Mouse (Mus musculus): Measurements from ENCODE around the gene Isl1. TPM values are rescaled to one million over a fixed set of nuclear protein-coding genes. Genes with fewer than 3 reads are reported as not detected.

Isl1 gene
- total RNA-seq (2021), result under 1 TPM; 0.10 to 0.48 TPM

DNA sequence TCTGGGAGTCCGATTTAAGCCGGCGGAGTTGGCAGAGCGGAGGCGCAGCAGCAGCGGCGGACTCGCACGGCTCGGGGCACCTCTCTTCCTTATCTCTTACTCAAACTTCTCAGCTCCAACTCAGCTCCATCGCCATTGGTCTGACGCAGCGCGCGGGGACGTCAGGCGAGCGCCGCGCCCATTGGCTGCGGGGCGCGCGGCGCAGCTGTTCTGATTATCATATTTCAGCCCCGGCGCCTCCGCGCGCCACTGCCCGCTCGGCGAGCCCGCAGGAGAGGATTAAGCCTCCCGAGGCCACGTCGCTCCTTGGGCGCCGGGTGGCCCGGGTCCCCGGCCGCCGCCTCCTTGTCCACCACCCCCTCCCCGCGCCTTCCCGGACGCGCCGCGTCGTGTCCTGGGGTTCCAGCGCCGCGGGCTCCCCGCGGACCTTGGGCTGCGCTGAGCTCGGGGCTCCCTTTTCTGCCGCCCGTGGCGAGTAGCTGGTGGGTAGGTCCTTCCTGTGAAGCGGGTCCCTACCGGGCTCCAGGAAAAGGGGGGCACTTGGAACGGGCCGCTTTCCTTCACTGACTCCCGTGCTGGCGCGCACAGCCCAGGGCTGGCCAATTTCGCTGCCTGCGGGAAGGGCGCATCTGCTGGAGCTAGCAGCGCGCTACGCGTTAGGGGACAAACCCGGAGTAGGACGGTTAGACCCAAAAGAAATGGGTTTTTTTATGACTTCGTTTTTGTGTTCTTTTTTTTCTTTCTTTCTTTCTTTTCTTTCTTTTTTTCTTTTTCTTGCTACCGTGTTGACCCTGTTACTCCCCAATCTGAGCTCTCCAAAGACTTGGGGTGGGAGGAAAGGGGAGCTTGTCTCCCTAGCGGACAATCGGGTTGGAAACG lies at the start of gene Isl1:
Gene Isl1, minus strand, starts transcription at position 106 of the 879 bp plus-strand sequence.
- peak; percentile 20 for DNase-seq (ENCODE audit: low spot score)
- intact Hi-C loops (cut with DNase I), result loop anchor here (10.0 kb wide), 1 partner anchor 395 kb away; no protein-coding TSS in a partner anchor

DNA sequence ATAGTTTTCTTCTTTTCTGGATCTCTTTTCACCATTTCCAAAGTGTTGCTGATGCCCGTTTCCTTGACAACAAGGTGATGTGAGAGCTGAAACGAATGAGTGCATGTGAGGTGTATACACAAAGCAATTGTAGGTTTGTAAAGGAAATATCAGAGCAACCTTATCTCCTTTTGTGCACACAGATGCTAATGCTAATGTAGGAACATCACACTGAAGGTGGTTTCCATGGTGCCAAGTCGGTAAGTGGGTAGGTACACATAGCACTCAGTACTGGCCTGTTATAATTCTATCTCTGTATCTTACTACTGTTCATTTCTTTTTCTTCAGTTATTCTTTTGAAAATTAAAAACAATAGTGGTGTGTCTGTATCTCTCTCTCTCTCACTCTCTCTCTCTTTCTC lies 26.3 kb upstream of the Isl1 start:
- intact Hi-C loops (cut with DNase I), result no loop called here
- no peak for DNase-seq (ENCODE audit: low spot score)

DNA sequence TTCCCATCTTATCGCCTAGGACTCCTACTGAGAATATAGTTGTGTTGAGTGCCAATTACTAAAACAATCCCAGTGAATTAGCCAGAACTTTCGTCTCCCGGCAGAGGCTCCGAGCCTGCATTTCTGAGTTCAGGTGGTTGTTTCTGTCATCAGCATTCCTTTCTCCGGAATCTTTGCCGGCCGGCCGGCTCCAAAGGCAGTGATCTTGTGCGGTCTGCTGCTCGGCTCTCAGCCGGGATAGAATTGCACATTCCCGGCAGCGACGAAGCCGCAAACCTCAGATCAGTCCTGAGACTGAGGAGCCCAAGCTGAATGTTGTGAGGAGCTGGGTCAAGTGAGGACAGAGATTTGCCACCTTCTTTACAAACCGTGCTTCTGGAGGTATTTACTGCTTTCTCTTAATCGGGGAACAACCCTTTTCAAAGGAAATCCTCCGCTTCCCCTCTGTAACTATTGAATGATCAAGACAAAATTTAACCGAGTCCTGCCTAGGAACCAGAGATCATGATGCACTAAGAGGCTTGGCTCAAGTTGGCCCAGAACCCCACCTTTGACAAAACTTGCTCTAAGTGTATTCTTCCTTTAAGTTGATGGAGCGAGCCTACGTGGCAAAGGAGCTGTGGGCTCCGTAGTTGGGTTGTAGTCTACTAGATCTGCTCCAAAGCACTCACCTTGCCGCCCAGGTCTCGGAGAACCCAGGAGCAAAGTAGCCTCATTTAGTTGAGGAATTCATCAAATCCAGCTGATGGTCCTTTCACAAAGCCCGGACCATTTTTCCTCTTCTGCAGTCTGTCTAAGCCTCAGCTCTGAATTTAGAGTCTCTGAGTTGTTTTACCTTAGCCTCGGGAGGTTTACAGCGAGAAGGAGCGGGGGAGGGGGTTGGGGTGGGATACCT lies 4.4 kb upstream of the Isl1 start:
- intact Hi-C loops (cut with DNase I), result no loop called here
- DNase-seq (ENCODE audit: low spot score), result no peak

DNA sequence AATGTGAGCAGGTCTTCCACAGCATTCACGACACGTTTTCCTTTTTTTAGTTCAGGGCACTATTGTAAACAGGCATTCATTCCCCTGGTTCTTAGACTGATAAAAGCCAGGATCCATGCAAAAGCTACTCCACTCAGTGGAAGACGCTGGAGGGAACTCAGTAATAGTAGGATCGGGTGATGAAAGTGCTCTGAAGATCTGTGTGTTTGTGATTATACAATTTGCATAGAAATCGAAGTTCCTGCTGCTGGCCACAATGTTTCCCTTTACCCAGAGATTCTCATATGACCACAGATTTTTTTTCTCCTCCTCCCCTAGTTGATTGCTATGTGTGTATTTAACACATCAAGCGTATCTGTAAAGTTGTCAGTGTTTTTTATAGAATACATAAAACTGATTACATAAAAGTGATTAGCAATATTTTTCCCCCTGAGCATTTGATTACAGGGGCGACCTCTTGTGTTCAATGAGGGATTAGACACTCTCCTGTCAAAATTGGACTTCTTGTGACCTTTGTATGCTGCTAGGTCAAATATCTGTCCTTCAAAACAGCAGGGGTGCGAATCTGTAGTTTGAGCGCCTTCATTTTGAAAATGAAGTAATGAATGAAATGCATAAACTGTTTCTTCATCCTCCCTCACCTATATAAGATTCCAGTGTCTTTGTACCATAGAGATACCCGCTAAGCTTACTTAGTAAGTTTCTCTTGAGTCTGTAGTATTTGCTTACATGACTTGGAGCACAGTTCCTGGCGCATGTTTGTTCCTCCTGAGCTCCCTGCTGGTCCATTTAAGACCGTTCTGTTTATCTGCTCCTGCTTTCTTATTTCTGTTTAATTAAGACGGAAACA lies 2.6 kb upstream of the Isl1 start:
- intact Hi-C loops (cut with DNase I), result no loop called here
- DNase-seq (ENCODE audit: low spot score), result no peak

DNA sequence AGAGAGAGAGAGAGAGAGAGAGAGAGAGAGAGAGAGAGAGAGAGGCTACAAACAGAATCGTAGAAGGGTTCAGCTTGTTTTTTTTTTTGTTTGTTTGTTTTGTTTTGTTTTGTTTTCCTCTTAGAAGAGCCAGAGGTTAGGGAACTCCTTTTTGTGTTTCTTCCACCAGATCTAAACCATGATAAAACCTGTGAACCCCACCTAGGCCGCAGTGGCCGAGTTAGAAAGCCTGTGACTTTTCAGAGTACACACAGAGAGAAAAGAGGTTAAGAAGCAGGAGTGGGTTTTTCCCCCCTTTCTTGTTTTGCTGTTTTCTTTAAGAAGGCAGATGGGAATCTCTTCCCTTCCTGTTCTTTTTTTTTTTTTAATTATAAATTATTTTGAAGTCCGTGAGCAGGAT lies 1.5 kb upstream of the Isl1 start:
- intact Hi-C loops (cut with DNase I), result no loop called here

DNA sequence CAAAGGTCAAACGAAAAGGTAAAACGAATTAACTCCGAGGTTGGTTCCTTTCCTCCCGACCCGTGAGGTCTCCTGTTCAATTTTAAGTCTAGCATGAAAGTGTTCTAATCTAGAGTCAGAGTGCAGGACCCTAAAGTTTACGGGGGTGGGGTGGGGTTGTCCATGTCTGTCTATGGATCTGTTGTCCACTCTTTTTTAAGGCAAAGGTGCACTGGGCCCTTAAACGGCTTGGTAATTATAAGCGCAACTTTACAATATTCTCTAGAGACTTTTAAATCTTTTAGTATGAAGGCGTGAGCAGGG lies 925 bp upstream of the Isl1 start:
- DNase-seq (ENCODE audit: low spot score), result no peak
- intact Hi-C loops (cut with DNase I), result no loop called here

More for the DNA sequence above, 1.5 kb upstream of the Isl1 start:
- DNase-seq (ENCODE audit: low spot score), result no peak

DNA sequence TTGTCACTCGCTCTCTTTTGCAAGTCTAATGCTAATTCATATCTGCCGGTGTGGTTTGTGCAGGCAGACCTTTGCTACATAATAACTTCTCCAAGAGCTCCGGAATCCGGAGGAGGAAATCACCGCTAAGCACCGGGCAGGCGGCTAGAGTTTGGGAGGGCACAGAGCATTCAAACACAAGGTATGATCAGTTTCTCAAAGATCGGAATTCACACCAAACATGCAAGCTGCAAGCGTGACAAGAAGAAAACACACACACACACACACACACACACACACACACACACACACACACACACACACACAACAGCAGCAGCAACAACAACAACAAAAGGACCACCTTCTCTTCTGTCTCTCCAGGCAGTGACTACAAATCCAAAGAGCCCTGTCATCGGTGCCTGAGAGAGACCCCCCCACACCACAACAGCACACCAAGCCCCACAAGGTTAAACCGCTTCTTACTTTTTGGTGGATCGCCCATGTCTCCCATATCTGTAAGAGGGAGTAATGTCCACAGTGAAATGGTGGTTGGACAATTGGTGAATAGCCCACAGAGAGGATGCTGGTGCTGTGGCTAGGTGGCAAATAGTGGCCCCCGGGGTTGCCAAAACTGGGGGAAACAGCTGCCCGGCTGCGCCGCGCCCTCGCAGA lies 431 bp downstream of the Isl1 start:
- intact Hi-C loops (cut with DNase I), result loop anchor here (10.0 kb wide), 1 partner anchor 396 kb away; no protein-coding TSS in a partner anchor
- no peak for DNase-seq (ENCODE audit: low spot score)

DNA sequence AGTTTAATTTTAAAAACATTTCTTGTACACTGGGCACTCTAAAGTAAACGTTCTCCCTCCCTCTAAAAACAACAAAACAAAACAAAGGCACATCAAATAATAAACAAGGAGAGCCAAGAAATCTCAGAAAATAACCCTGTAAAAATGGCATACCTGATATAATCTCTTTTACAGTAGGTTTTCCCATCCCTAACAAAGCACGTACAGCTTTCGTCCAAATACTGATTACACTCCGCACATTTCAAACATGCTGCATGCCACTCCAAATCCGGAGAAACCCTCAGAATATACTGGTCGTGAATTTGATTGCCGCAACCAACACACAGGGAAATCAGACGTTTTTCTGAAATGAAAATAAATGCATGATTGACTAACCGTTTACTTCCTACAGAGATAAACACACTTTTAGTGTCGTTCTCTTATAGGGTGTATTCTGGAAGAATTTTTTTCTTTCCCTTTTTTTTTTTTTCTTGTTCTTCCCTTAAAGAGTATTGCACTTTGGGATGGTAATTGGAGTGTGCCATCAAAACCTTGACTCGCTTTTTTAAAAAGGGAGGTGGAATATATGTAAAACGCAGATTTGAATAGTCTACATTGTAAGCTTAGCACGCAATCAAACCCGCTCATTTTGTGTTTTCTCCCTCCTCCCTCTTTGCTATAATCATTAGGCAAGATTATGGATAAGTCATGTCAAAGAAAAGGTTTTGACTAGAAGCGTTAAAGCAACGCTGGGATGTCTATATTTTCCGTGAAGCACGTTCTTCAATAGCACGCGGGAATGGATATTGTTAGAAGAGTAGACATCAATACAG lies 1.2 kb downstream of the Isl1 start:
- intact Hi-C loops (cut with DNase I), result loop anchor here (10.0 kb wide), 1 partner anchor 396 kb away; no protein-coding TSS in a partner anchor
- DNase-seq (ENCODE audit: low spot score), result no peak

DNA sequence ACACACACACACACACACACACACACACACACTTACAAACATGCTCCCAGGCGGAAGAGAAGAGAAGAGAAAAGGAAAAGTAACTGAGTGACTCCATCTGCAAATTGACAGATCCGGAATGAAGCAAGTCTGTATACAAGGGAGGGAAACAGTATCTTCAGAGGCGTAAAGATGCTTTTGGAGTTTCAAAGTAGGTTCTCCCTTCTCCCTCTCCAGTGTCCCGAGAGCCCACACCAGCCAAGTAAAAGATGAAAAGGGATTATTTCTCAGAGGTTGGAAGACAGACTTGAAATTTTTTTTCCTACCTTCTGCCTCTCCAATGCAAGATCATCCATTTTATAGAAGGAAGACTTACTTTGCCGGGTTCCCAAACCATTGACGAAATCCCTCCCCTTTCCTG lies 2.9 kb downstream of the Isl1 start:
- no peak for DNase-seq (ENCODE audit: low spot score)
- intact Hi-C loops (cut with DNase I), result loop anchor here (10.0 kb wide), 1 partner anchor 398 kb away; no protein-coding TSS in a partner anchor

DNA sequence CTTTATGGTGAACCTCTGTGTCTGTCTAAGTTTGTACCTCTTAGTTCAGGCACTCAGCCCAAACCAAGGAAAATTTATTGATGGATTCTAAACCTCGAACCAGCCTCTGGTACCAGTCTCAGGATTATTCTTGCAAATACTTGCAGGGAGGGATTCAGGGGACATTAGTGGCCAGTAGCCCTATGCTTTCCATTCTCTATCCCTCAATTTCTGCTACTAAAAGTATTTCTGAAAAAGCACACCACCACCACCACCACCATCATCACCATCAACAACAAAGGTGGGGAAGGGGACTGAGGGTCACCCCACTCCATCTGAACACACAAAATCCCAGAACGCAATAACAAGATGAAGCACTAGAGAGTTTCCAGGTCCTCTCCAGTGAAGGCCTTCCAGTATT lies 3.8 kb downstream of the Isl1 start:
- intact Hi-C loops (cut with DNase I), result loop anchor here (10.0 kb wide), 1 partner anchor 399 kb away; no protein-coding TSS in a partner anchor
- DNase-seq (ENCODE audit: low spot score), result no peak

DNA sequence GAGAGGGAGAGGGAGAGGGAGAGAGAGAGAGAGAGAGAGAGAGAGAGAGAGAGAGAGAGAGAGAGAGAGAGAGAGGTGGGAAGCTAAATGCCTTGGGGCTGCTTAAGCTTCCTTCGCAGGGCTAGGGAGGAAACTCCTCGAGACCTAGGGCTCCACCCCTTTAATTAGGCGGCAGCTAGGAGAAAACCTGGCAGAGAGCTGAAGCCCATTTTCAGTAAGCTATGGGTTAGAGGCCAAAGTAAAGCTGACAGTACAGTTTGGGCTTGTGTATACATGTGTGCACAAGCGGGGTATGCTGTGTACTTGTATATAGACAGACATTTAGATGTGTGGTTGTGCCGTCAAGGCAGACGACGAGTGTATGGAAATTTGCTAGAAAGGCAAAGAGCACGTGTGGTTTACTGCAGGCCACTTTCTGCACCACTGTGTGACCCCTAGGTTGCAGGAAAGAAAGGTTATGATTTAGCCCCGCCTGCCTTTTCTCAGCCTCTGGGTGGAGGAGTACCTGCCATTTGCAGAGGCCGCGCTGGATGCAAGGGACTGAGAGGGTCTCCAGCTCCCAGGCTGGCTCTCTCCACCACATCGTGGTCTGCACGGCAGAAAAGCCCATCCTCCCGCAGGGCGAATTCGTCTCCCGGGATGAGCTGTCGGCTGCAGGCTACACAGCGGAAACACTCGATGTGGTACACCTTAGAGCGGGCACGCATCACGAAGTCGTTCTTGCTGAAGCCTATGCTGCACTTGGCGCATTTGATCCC lies 4.6 kb downstream of the Isl1 start:
- intact Hi-C loops (cut with DNase I), result loop anchor here (10.0 kb wide), 1 partner anchor 400 kb away; no protein-coding TSS in a partner anchor
- no peak for DNase-seq (ENCODE audit: low spot score)

DNA sequence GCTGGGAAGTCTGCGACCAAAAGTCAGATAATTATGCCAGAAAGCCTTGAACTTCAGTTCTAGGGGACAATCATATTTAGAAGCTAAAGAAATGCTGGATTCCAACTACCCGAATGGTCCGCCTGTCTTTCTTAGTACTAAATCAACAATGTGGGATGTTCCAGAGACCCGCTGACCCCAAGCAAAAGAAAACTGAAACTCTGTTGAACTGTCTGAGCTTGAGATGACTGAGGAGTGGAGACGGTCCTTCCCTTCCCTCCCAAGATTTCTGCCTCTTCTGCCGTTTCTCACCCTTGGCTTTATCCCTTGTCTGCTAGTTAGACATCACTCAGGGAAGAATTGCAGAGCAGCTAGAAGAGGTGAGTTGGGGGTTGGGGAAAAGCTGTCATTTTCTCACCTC lies 5.7 kb downstream of the Isl1 start:
- intact Hi-C loops (cut with DNase I), result loop anchor here (10.0 kb wide), 1 partner anchor 401 kb away; no protein-coding TSS in a partner anchor
- DNase-seq (ENCODE audit: low spot score), result no peak

DNA sequence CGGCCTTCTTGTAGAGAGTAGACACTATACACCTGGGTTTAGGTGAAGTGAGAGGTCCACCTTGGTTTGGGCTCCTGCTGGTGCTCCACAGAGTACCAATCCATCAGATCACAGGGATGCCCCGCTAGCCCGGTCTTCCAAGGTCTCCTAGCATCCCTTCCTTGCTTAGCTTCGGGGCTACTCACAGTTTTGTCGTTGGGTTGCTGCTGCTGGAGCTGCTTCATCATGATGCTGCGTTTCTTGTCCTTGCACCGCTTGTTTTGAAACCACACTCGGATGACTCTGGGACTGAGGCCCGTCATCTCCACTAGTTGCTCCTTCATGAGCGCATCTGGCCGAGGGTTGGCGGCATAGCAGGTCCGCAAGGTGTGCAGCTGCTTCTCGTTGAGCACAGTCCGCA lies 6.6 kb downstream of the Isl1 start:
- intact Hi-C loops (cut with DNase I), result loop anchor here (10.0 kb wide), 1 partner anchor 402 kb away; no protein-coding TSS in a partner anchor
- no peak for DNase-seq (ENCODE audit: low spot score)

DNA sequence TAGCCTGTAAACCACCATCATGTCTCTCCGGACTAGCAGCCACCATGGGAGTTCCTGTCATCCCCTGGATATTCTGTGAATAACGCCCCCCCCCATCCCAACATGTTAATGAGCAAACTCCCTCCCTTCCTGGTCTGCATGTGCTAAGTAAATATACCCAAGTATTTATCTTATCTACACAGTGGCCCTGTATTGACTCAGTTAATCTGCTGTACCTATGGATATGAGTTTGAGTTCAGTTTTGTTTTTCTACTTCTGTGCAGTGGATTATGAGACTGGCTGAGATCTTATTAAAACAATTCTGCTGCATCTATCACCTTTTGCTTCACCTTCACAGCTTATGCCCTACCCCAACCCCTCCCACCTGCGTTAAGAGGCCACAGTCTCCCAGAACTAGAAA lies 7.8 kb downstream of the Isl1 start:
- intact Hi-C loops (cut with DNase I), result loop anchor here (10.0 kb wide), 1 partner anchor 403 kb away; no protein-coding TSS in a partner anchor
- DNase-seq (ENCODE audit: low spot score), result no peak

DNA sequence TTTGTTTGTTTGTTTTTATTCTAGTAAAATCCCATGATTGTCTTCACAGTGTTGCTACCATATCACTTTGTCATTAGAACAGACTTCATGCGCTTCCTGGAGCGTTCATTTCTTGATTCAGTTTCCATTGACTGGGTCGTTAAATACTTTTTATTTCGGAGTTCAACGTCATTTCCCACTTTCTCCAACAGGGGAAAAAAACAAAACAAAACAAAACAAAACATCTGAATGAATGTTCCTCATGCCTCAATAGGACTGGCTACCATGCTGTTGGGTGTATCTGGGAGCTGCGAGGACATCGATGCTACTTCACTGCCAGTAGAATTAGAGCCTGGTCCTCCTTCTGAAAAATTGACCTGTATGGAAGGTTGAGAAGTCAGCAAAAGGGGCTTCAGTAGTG lies 10.2 kb downstream of the Isl1 start:
- DNase-seq (ENCODE audit: low spot score), result no peak
- intact Hi-C loops (cut with DNase I), result no loop called here

DNA sequence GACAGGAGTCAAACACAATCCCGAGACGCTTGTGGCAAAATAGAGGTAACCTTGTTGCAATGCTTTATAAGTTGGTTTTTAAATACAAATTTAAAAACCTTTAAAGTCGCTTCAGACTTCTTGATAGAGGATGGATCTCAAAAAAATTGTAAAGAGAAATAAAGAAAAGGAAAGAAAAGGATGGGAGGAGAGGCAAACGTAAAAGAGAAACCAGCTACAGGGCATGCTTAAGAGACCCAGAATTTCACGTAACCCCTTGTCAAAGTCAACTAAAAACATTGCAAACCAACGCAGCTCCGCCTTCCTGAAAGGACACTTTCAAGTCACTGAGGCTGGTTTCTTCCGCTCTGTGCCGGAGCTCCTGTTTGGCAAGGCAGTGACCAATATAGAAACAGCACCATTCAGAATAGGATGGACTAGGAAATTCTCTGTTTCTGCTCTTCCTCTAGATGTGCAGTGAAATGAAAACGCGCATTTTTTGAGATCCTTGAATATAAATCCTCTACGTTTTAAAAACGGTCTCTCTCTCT lies 10.8 kb downstream of the Isl1 start:
- intact Hi-C loops (cut with DNase I), result no loop called here
- no peak for DNase-seq (ENCODE audit: low spot score)

DNA sequence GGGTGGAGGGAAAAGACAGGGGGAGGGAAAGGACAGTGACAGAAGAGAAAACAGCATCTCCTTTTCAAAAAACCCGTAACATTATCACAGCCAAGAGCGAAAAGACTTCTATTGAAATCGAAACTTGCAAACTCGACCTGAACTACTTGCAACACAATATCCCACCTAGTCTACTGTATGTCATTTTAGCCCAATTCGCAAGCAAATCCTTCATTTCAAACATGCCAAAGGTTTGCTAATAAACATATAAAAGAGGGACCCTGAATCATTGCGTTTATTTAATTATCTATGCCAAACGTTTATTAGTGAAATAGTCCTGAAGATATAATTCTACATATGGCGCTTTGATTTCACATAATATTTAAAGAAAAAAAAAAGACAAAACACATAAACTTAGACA lies 11.5 kb downstream of the Isl1 start:
- no peak for DNase-seq (ENCODE audit: low spot score)
- intact Hi-C loops (cut with DNase I), result no loop called here
